Mouse (Mus musculus) hindbrain, embryonic 16.5 days (tissue): ENCODE data around the gene Trpv3. TPM values are rescaled to one million over a fixed set of nuclear protein-coding genes. Genes with fewer than 3 reads are reported as not detected.
"Not testable (repeated sequence)": the region's sequence is repeated elsewhere in the genome, so short reads cannot be mapped to it uniquely, and the experiment has no call there.

Experiments
- ATAC-seq: fragments of 200-750 bp; cut with Nextera tagmentation; 2 replicates; pipeline ENCODE4 v1.8.0; 2017; ENCODE audit warnings: moderate TSS enrichment, moderate library complexity
- H3K27ac ChIP-seq: fragments of 300-500 bp; sonication (generic); 2 replicates; pipeline ENCODE4 v1.5.1; 2014; ENCODE audit warnings: low read depth, mild to moderate bottlenecking, control low read depth, low read length, moderate library complexity
- H3K27me3 ChIP-seq: fragments of 300-500 bp; sonication (generic); replicated peaks from 2 replicates; pipeline ENCODE4 v1.6.1; 2014; ENCODE audit warnings: low read length; ENCODE audit not compliant: control insufficient read depth, insufficient read depth
- H3K36me3 ChIP-seq: fragments of 300-500 bp; sonication (generic); 2 replicates; pipeline ENCODE4 v1.6.1; 2014; ENCODE audit warnings: mild to moderate bottlenecking, low read length, moderate library complexity, mixed read lengths; ENCODE audit not compliant: control insufficient read depth, insufficient read depth
- H3K4me1 ChIP-seq: fragments of 300-500 bp; sonication (generic); 2 replicates; pipeline ENCODE4 v1.6.1; 2014; ENCODE audit warnings: low read depth, low read length; ENCODE audit not compliant: control insufficient read depth, insufficient read depth
- H3K4me2 ChIP-seq: fragments of 300-500 bp; sonication (generic); 2 replicates; pipeline ENCODE4 v1.6.1; 2014; ENCODE audit warnings: mild to moderate bottlenecking, low read length, control low read depth, moderate library complexity
- H3K4me3 ChIP-seq: fragments of 300-500 bp; sonication (generic); 2 replicates; pipeline ENCODE4 v1.5.1; 2014; ENCODE audit warnings: mild to moderate bottlenecking, low read length, control low read depth, moderate library complexity
- H3K9ac ChIP-seq: fragments of 300-500 bp; sonication (generic); 2 replicates; pipeline ENCODE4 v1.6.1; 2014; ENCODE audit warnings: low read depth, mild to moderate bottlenecking, control low read depth, low read length, moderate library complexity
- H3K9me3 ChIP-seq: fragments of 300-500 bp; sonication (generic); 2 replicates; pipeline ENCODE4 v1.6.1; 2014; ENCODE audit warnings: mild to moderate bottlenecking, low read length, moderate library complexity; ENCODE audit not compliant: control insufficient read depth
- WGBS: fragments of 180-500 bp; shearing (Covaris S2); extraction: QIAGEN DNeasy Blood & Tissue Kit; methylation state at CpG from one replicate; pipeline ENCODE4 v1.1.7; 2014; 5-methylcytosine and 5-hydroxymethylcytosine counted together
- polyA plus RNA-seq: library from polyadenylated mRNA; unstranded; fragments of >200 nt; fragmentation: Nextera tagmentation; extraction: Ambion mirVana; gene quantifications from 2 replicates; pipeline ENCODE4 v1.2.1, GENCODE M21; 2015

Trpv3 gene
- polyA plus RNA-seq, 1 experiment from 2014 or later: 0.34 TPM

- Histone ChIP-seq H3K27me3 (no peaks in the 10 kb centered on the region), H3K9ac (no peak overlapping the region), H3K27ac (no peak overlapping the region), H3K4me3 (no peak overlapping the region), H3K4me1 (no peaks in the 10 kb centered on the region), H3K36me3 (no peaks in the 10 kb centered on the region), H3K4me2 (no peak overlapping the region), H3K9me3 (no peaks in the 10 kb centered on the region)
- ATAC-seq: no peak
- WGBS: 55% methylated on average over 5 of the region's 5 CpGs
Measured at GRCm38 (mm10) chr11:73280710-73281109, 13.5 kb downstream of the Trpv3 start.

- Histone ChIP-seq H3K4me3 (peak overlapping the region; percentile 43), H3K9me3 (no peaks in the 10 kb centered on the region), H3K9ac (peak overlapping the region; percentile 61), H3K36me3 (no peaks in the 10 kb centered on the region), H3K27me3 (no peaks in the 10 kb centered on the region), H3K4me1 (no peaks in the 10 kb centered on the region), H3K27ac (0 out of 2 replicates have a peak overlapping the region, but pooled peaks have one; percentile 42), H3K4me2 (peak overlapping the region; percentile 66)
- whole genome bisulfite sequencing: under 1% methylated on average over 16 of the region's 16 CpGs
- ATAC-seq: peak; percentile 98
Measured at GRCm38 (mm10) chr11:73281528-73282027, 14.4 kb downstream of the Trpv3 start.

GRCm38 (mm10) chr11:73283369-73283768 lies 16.2 kb downstream of the Trpv3 start:
- Histone ChIP-seq H3K27ac (no peak overlapping the region), H3K9me3 (no peaks in the 10 kb centered on the region), H3K4me2 (no peak overlapping the region), H3K27me3 (no peaks in the 10 kb centered on the region), H3K36me3 (no peaks in the 10 kb centered on the region), H3K9ac (no peak overlapping the region), H3K4me1 (no peaks in the 10 kb centered on the region), H3K4me3 (no peak overlapping the region)
- ATAC-seq: no peak
- WGBS: 88% methylated on average over 9 of the region's 9 CpGs

- no peak overlapping the region for H3K27ac ChIP-seq
- no CpG with 5 or more reads among the region's 1 CpGs for WGBS
- no peak overlapping the region for H3K4me3 ChIP-seq
- H3K27me3 ChIP-seq: no peaks in the 10 kb centered on the region
- no peak for ATAC-seq
- no peak overlapping the region for H3K9ac ChIP-seq
- no peaks in the 10 kb centered on the region for H3K36me3 ChIP-seq
- no peak overlapping the region for H3K4me2 ChIP-seq
- no peaks in the 10 kb centered on the region for H3K9me3 ChIP-seq
- H3K4me1 ChIP-seq: no peaks in the 10 kb centered on the region
Measured at GRCm38 (mm10) chr11:73283926-73284325, 16.7 kb downstream of the Trpv3 start.

- Histone ChIP-seq H3K27me3 (no peaks in the 10 kb centered on the region), H3K4me2 (no peak overlapping the region), H3K4me1 (no peaks in the 10 kb centered on the region), H3K4me3 (no peak overlapping the region), H3K27ac (no peak overlapping the region), H3K9me3 (no peaks in the 10 kb centered on the region), H3K36me3 (no peaks in the 10 kb centered on the region), H3K9ac (no peak overlapping the region)
- ATAC-seq: no peak
Measured at GRCm38 (mm10) chr11:73284351-73284750, 17.2 kb downstream of the Trpv3 start.

- Histone ChIP-seq H3K27me3 (no peaks in the 10 kb centered on the region), H3K36me3 (no peaks in the 10 kb centered on the region), H3K27ac (no peak overlapping the region), H3K9ac (no peak overlapping the region), H3K4me2 (no peak overlapping the region), H3K4me3 (no peak overlapping the region), H3K4me1 (no peaks in the 10 kb centered on the region), H3K9me3 (no peaks in the 10 kb centered on the region)
- no peak for ATAC-seq
- 78% methylated on average over 1 of the region's 1 CpGs for WGBS
Measured at GRCm38 (mm10) chr11:73289621-73290020, 22.4 kb downstream of the Trpv3 start.

- no peak overlapping the region for H3K9ac ChIP-seq
- H3K9me3 ChIP-seq: no peaks in the 10 kb centered on the region
- H3K27me3 ChIP-seq: no peaks in the 10 kb centered on the region
- no peaks in the 10 kb centered on the region for H3K4me1 ChIP-seq
- no peak for ATAC-seq
- no peak overlapping the region for H3K4me2 ChIP-seq
- H3K27ac ChIP-seq: no peak overlapping the region
- no peak overlapping the region for H3K4me3 ChIP-seq
- WGBS: 28% methylated on average over 2 of the region's 2 CpGs
- H3K36me3 ChIP-seq: no peaks in the 10 kb centered on the region
Measured at GRCm38 (mm10) chr11:73303123-73303522, 35.9 kb downstream of the Trpv3 start.

- Histone ChIP-seq H3K4me2 (no peak overlapping the region), H3K27me3 (no peaks in the 10 kb centered on the region), H3K9ac (no peak overlapping the region), H3K4me1 (no peaks in the 10 kb centered on the region), H3K36me3 (no peaks in the 10 kb centered on the region), H3K27ac (no peak overlapping the region), H3K4me3 (no peak overlapping the region), H3K9me3 (no peaks in the 10 kb centered on the region)
- WGBS: 48% methylated on average over 3 of the region's 3 CpGs
- no peak for ATAC-seq
Measured at GRCm38 (mm10) chr11:73315961-73316360, 48.8 kb downstream of the Trpv3 start.

GRCm38 (mm10) chr11:73318581-73318980 lies 51.4 kb downstream of the Trpv3 start:
- not testable (repeated sequence) for H3K4me1 ChIP-seq, ATAC-seq, H3K36me3 ChIP-seq, H3K4me3 ChIP-seq, H3K27me3 ChIP-seq, H3K9ac ChIP-seq, H3K9me3 ChIP-seq, H3K4me2 ChIP-seq, H3K27ac ChIP-seq
- 92% methylated on average over 2 of the region's 2 CpGs for WGBS

- 93% methylated on average over 13 of the region's 13 CpGs for WGBS
- not testable (repeated sequence) for ATAC-seq, H3K27ac ChIP-seq, H3K4me3 ChIP-seq, H3K9me3 ChIP-seq, H3K27me3 ChIP-seq, H3K4me2 ChIP-seq, H3K36me3 ChIP-seq, H3K4me1 ChIP-seq, H3K9ac ChIP-seq
Measured at GRCm38 (mm10) chr11:73321064-73321463, 53.9 kb downstream of the Trpv3 start.
